Mouse (Mus musculus) stomach, postnatal 0 days (tissue): ENCODE measurements at regions not wholly inside any gene's neighbourhood (a gene's known extent, or its start where the extent isn't known, plus 50 kb on each side); places are given as distances from the start of the nearest gene placed in this dataset.
"Not testable (repeated sequence)": the region's sequence is repeated elsewhere in the genome, so short reads cannot be mapped to it uniquely, and the experiment has no call there.

Source experiments
- CTCF ChIP-seq: IDR thresholded peaks from 2 replicates; pipeline ENCODE4 v1.5.1; 2016; ENCODE audit warnings: antibody characterized with exemption, low read depth, mild to moderate bottlenecking, moderate library complexity
- EP300 ChIP-seq: optimal IDR thresholded peaks from 2 replicates; pipeline ENCODE3; 2016; ENCODE audit warnings: antibody characterized with exemption

DNA sequence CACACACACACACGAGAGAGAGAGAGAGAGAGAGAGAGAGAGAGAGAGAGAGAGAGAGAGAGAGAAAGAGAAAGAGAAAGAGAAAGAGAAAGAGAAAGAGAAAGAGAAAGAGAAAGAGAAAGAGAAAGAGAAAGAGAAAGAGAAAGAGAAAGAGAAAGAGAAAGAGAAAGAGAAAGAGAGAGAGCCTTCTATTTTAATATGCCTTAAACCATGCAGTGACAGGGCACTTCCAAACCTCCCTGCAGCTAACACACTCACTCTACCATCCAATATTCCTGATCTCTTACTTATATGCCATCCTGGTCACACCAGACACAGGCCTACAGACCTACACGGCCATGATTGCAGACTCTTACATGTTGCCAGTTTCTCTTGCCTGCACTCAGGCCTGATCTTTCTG, 117.4 kb upstream of the Vrk2 start:
- not testable (repeated sequence) for TF ChIP-seq CTCF, EP300
